Mouse (Mus musculus) kidney, postnatal 25 days (tissue): ENCODE measurements around the gene Ldlrad3.

Experiments
- DNase-seq, 2 experiments: peaks; one replicate each; pipeline ENCODE4 v3.0.0; 2021; ENCODE audit warnings: mixed read lengths in 2 of 2

Ldlrad3 gene

GRCm38 (mm10) chr2:102032713-102033343 is 153.4 kb downstream of the Ldlrad3 start:
- no peak for DNase-seq

- DNase-seq: peak; percentile 66 to 73
Measured at GRCm38 (mm10) chr2:102030652-102031051, 155.5 kb downstream of the Ldlrad3 start.

DNA sequence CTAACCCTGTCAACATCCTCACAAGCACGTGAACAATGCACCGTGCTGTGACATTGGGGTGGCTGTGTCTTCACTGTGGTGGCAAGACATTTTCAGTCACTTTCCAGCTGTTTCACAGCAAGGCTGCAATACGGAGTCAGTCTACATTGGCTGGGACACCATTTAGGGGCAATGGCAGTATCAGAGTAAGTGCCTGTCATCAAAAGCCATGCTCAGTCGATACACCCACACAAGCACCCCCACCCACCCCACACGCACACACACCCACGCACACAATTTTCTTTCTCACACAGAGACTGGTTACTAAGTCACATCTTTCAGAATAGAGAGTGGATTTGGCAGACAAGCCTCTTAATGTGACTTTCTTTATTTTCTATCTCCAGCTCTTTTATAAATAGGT is 156.0 kb downstream of the Ldlrad3 start:
- DNase-seq: no peak

DNA sequence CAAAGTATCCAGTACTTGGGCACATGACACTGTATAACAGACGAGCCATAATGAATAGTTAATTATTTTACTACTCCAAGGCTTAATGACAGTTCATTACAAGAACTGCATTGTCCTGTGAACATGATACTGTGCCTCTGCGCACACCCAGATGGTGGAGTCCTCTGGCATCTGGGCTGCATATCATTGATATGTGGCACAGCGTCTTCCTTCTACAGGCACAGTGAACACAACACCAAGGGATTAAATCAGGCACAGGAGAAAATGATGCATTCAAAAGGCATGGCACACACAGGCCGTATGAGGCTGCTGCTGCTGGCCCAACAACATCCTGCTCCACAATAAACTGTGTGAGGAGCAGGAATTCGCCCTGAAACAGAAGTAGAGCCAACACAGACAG is 156.5 kb downstream of the Ldlrad3 start:
- no peak for DNase-seq

DNA sequence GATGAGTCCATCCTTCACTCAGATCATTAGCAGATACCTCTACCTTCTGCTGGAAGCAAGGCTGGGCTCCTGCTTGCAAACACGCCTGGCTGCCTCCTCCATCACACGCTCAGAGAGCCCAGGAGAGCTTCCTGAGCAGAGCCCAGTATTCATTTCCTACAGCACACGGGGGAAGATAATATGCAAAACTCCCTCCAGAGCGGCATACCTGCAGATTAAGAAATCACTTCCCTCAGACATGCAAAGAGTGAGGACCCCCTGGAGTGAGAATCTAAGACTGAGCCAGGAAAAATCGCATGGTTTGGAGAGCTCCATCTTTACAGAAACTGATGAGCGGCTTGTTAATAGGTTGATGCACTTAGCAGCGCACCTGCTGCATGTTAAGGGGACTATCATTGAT is 158.9 kb downstream of the Ldlrad3 start:
- no peak for DNase-seq

GRCm38 (mm10) chr2:102026156-102026555 is 160.0 kb downstream of the Ldlrad3 start:
- no peak for DNase-seq

- no peak for DNase-seq
Measured at GRCm38 (mm10) chr2:102024483-102024882, 161.7 kb downstream of the Ldlrad3 start.

- DNase-seq: peak; percentile 21 to 70
Measured at GRCm38 (mm10) chr2:102021371-102022084, 164.7 kb downstream of the Ldlrad3 start.

GRCm38 (mm10) chr2:102020546-102020945 is 165.6 kb downstream of the Ldlrad3 start:
- no peak for DNase-seq

DNA sequence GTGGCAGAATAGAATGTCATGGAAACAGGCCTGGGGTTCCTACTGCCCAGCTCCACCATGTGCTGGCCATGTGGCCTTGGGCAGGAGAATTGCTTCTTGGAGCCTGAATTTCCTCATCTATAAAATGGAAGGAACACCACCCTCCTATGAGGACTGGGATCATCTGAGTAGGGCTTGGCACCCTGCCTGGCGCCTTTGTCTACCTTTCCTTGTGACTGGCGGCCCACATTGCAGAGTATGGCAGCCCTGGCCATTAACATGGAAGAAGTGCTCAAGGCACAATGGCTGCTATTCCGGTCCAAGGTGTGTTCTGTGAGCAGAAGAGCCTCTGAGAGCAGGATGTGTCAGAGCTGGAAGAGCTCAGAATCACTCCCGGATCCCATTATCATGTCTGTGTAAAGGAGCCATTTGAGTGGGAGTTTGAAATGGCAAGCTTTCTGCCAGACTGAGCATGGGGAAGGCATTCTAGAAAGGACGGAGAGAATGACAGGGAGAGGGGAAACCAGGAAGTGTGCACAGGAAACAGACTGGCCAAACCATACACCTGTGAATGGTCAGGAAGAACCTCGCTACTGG is 171.6 kb downstream of the Ldlrad3 start:
- no peak for DNase-seq

DNA sequence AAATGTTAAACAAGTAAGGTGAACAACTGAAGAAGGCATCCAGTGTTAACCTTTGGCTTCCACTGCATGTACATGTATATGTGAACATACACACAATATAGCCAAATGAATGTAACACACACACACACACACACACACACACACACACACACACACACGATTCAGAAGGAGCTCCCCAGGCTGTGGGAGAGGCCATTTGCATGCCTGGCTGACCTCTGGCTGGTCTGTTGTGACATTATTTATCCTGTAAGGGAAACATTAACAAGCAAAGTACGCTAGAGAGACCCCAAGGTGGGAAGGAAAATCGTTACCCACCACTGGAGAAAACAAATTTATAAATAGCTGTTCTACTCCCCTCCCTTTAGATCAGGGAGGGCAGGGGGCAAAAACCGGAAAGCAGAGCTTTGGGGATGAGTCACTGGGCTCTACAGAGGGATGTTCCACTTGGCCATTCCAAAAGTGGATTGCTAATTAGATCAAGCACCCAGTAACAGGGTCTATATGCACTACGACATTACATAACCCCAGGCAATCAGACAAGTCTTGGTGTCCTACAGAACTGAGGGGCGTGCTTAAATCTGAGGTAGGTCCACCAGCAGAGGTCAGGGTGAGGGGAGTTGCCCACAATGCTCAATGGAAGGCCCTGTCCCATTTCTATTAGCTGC is 174.7 kb downstream of the Ldlrad3 start:
- DNase-seq: no peak

DNA sequence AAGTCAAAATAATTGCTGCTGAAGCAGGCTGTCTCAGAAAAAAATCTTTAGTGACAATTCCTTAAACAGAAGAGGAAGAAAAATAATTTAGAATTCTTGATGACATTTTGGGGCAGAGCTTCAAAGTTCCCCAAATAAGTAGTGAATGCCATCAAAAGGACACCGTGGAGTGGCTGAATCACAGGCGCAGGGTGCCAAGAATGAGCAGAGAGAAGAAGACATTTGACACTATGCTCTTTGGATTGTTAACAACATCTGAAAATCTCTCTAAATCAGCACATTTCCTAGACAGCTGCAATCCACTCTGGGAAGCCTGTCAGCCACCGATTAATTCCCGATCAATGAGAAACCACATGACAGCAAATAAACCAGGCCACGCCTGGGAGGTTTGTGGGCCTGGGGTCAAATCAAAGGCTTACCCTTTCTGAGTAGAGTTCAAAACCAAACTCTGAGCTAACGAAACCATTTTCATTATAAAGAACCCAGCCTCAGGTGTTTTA is 176.4 kb downstream of the Ldlrad3 start:
- no peak for DNase-seq

GRCm38 (mm10) chr2:102006143-102006542 is 180.0 kb downstream of the Ldlrad3 start:
- DNase-seq: peak in 1 of 2 experiments; percentile 36

DNA sequence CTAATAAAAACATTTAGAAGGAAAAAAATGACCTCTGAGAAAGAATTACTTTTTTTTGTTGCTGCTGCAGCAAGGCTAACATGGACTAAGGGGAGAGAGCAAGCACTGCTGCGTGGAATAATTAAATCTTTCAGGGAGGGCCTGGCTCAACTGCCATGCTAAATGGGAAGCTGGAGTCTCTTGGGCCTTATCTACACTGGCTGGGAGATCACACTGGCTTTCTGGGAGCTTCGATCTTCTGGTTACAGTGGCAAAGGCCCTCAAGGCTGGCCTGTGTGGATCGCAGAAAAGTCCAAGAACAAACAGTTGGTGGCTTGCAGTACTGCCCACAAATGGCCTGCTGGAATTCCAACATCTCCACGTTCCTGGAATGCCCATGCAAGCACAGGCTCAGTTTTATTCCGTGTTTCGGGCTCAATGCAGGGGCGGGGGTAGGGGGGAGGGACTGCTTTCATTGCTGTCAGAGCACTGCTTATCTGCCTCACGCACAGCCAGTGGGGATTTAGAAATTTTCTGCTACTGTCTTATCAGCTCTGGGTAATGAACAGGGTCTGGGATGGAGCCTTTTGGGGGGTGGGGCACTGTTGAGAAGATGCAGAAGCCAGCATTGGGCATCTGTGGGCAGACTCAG is 180.7 kb downstream of the Ldlrad3 start:
- DNase-seq: no peak

- DNase-seq: no peak
Measured at GRCm38 (mm10) chr2:102003776-102004264, 182.4 kb downstream of the Ldlrad3 start.

- peak; percentile 57 for DNase-seq
Measured at GRCm38 (mm10) chr2:102002974-102003775, 183.0 kb downstream of the Ldlrad3 start.

DNA sequence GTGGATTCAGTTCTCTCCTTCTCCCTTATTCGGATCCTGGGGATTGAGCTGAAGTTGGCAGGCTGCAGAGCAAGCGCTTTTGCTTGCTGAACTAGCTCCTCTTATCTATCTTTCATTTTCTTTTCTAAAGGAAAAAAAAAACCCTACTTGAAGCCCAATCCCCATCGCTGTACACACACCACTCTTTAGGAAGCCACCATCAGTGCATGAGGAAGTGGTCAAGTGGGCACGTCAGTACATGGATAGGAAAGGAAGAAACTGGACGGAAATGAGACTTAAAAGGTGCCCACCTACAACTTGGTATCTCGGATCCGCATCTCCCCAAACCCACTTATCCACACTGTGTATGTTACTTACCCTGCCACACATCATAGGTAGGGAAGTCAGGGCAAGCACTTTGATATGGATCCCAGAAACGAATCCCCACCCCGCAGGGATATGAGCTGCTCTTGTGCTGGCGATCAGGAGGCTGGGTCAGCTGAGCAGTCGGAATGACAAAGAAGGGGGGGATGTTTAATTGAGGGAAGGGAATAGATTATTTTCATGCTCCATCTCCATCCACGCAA is 183.7 kb downstream of the Ldlrad3 start:
- DNase-seq: no peak

GRCm38 (mm10) chr2:102001661-102002060 is 184.5 kb downstream of the Ldlrad3 start:
- no peak for DNase-seq

GRCm38 (mm10) chr2:101998911-101999572 is 187.1 kb downstream of the Ldlrad3 start:
- peak; percentile 44 to 45 for DNase-seq

GRCm38 (mm10) chr2:101997013-101997412 is 189.2 kb downstream of the Ldlrad3 start:
- no peak for DNase-seq
